Mouse (Mus musculus) liver, adult 2 months (tissue): ENCODE results near the gene Cftr. TPM values are rescaled to one million over a fixed set of nuclear protein-coding genes. Genes with fewer than 3 reads are reported as not detected.

Source experiments
- DNase-seq: peaks from one replicate; pipeline ENCODE4 v3.0.0-alpha.2; 2011; ENCODE audit warnings: low read depth, low spot score; ENCODE audit errors: extremely low read depth
- H3K27ac ChIP-seq: fragments of 200-500 bp; replicated peaks from 2 replicates; pipeline ENCODE4 v1.5.1; 2012; ENCODE audit warnings: low read depth, mild to moderate bottlenecking, control low read depth, inconsistent platforms, low read length; ENCODE audit not compliant: insufficient read depth
- H3K27me3 ChIP-seq: fragments of 200-500 bp; 2 replicates; pipeline ENCODE4 v1.6.1; 2012; ENCODE audit warnings: mild to moderate bottlenecking, moderate library complexity, low read length, inconsistent platforms; ENCODE audit not compliant: control insufficient read depth, insufficient read depth
- H3K36me3 ChIP-seq: fragments of 200-500 bp; 2 replicates; pipeline ENCODE4 v1.6.1; 2012; ENCODE audit warnings: low read length, inconsistent platforms; ENCODE audit not compliant: control insufficient read depth, insufficient read depth
- H3K4me1 ChIP-seq: fragments of 200-500 bp; 2 replicates; pipeline ENCODE4 v1.6.1; 2011; ENCODE audit warnings: low read length; ENCODE audit not compliant: control insufficient read depth, insufficient read depth
- H3K4me3 ChIP-seq: fragments of 200-500 bp; 2 replicates; pipeline ENCODE4 v1.5.1; 2011; ENCODE audit warnings: low read depth, mild to moderate bottlenecking, control low read depth, low read length, moderate library complexity; ENCODE audit not compliant: insufficient read depth
- H3K79me2 ChIP-seq: fragments of 200-500 bp; 2 replicates; pipeline ENCODE4 v1.6.1; 2012; ENCODE audit warnings: inconsistent platforms, mild to moderate bottlenecking, low read length, moderate library complexity; ENCODE audit not compliant: control insufficient read depth, insufficient read depth
- H3K9ac ChIP-seq: fragments of 200-500 bp; 2 replicates; pipeline ENCODE4 v1.6.1; 2012; ENCODE audit warnings: low read depth, mild to moderate bottlenecking, control low read depth, inconsistent platforms, low read length
- CTCF ChIP-seq: fragments of 200-500 bp; IDR thresholded peaks from 2 replicates; pipeline ENCODE4 v1.5.1; 2011; ENCODE audit warnings: low read depth, low read length, control low read depth
- POLR2A ChIP-seq: fragments of 200-500 bp; IDR thresholded peaks from 2 replicates; pipeline ENCODE4 v1.6.1; 2011; ENCODE audit warnings: low read length, control low read depth; ENCODE audit not compliant: insufficient read depth; ENCODE audit errors: extremely low read depth
- WGBS: fragments of 180-500 bp; shearing (Covaris S2); methylation state at CpG from one replicate; pipeline ENCODE4 v1.1.7; 2018; 5-methylcytosine and 5-hydroxymethylcytosine counted together
- polyA plus RNA-seq: library from polyadenylated mRNA; depleted of rRNA; stranded (reverse); fragments of >200 nt; gene quantifications from 2 replicates; pipeline ENCODE4 v1.2.3, GENCODE M21; 2012; rRNA removed
- total RNA-seq: library from RNA; depleted of rRNA; stranded (reverse); fragments of >200 nt; gene quantifications from 2 replicates; pipeline ENCODE4 v1.2.3, GENCODE M21; 2014; rRNA removed

The Cftr gene
- total RNA-seq (0.07 and 0.09 TPM in 2 replicates), polyA plus RNA-seq (0.02 TPM in 1 of 2 replicates, not detected in the other)

GRCm38 (mm10) chr6:18170311-18170922, at the start of gene Cftr:
Gene Cftr (plus strand): TSS chr6:18170687.
- Histone ChIP-seq H3K27me3 (peaks cover 4% of the 10 kb centered on the region; the same call in 1 of the 2 replicates), H3K4me3 (peak within 1 kb of the TSS; percentile 30; the same call in 1 of the 2 replicates), H3K27ac (no peak within 1 kb of the TSS), H3K36me3 (no peaks in the 10 kb centered on the region), H3K9ac (no peak within 1 kb of the TSS), H3K4me1 (no peaks in the 10 kb centered on the region), H3K79me2 (no peaks in the 10 kb centered on the region)
- DNase-seq: no peak
- 4% methylated on average over 36 of the region's 45 CpGs for WGBS
- TF ChIP-seq CTCF (no peak), POLR2A (no peak)

DNA sequence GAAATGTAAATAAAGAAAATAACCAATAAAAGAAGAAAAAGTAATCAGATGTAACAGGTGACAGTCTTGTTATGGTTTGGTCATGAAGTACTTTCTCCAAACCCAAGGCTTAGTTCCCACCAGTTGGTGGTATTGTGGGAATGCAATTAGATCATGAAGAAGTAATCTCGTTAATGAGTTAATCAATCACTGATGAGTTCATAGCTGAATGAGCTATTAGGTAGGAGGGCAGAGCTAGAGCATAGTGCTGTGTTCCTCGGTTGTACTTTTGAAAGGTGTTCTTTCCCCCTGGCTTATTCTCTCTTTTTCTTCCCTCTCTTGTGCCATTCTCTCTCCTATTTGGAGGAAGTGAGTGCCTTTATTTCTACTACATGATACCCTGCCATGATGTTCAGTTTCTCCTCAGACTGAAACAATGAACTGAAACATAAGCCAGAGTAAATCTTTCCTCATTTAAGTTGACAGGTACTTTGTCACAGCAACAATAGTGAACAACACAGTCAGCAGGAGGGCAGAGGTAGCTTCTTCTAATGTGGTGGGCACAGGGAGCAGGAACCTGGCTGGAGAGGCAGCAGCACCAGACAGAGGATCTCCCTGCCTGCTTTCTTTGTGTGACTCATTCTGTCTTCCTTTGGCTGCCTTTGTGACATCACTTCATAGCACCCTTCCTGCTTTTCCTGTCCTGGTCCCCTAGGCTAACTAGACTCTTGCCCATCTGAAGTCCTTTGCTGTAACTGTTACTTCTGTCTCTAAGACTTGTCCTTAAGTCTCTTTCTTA, 43.1 kb upstream of the Cftr start:
- Histone ChIP-seq H3K79me2 (no peaks in the 10 kb centered on the region), H3K27me3 (no peaks in the 10 kb centered on the region), H3K36me3 (no peaks in the 10 kb centered on the region), H3K4me1 (no peaks in the 10 kb centered on the region), H3K9ac (no peak overlapping the region), H3K27ac (no peak overlapping the region), H3K4me3 (no peak overlapping the region)
- 67% methylated on average over 2 of the region's 2 CpGs for WGBS
- no peak for TF ChIP-seq POLR2A
- no peak for TF ChIP-seq CTCF
- no peak for DNase-seq

DNA sequence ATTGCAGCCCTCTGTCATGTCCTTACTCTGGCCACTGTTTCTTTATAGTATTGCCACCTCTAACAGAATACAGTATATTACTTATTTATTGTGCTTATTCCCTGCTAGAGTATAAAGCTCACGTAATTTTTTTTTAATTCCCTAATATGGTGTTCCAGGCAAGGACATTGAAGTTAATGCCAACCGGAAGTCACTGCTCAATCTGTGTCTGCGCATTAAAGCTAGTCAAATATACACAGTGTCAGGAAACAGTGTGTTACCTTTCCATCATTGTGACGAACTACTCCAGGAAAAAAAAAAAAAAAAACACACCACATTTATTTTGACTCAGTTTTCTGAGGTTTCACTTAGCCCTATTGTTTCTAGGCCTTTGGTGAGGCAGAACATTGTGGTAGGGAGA, 42.4 kb upstream of the Cftr start:
- no peaks in the 10 kb centered on the region for H3K36me3 ChIP-seq

DNA sequence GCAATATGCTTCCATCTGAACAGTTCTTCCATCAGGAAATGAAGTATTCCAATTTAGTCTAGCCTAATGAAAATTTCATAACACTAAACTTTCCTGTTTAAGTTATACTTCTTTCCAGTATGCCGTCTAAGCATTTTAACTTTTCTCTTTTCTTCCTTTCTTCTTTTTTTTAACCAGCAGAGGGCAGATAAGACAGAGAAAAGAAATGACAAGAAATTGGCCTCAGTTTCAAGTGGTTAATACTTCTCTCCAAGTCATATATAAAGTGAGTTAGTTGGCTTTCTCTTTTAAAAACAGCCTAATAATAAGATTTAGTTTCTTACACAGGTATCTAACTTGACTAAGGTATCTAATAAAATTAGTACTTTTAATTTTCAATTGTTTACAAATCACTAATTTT, 35.2 kb upstream of the Cftr start:
- TF ChIP-seq CTCF: no peak
- TF ChIP-seq POLR2A: no peak
- H3K9ac ChIP-seq: no peak overlapping the region
- H3K79me2 ChIP-seq: no peaks in the 10 kb centered on the region
- no peaks in the 10 kb centered on the region for H3K27me3 ChIP-seq
- H3K4me3 ChIP-seq: no peak overlapping the region
- H3K4me1 ChIP-seq: no peaks in the 10 kb centered on the region
- no peaks in the 10 kb centered on the region for H3K36me3 ChIP-seq
- no peak overlapping the region for H3K27ac ChIP-seq
- DNase-seq: no peak
- WGBS: 56% methylated on average over 1 of the region's 1 CpGs

More for the DNA sequence above, 42.4 kb upstream of the Cftr start:
- Histone ChIP-seq H3K79me2 (no peaks in the 10 kb centered on the region), H3K27me3 (no peaks in the 10 kb centered on the region), H3K27ac (no peak overlapping the region), H3K4me1 (no peaks in the 10 kb centered on the region), H3K4me3 (no peak overlapping the region), H3K9ac (no peak overlapping the region)
- TF ChIP-seq CTCF (no peak), POLR2A (no peak)
- DNase-seq: no peak
- 75% methylated on average over 4 of the region's 4 CpGs for WGBS

DNA sequence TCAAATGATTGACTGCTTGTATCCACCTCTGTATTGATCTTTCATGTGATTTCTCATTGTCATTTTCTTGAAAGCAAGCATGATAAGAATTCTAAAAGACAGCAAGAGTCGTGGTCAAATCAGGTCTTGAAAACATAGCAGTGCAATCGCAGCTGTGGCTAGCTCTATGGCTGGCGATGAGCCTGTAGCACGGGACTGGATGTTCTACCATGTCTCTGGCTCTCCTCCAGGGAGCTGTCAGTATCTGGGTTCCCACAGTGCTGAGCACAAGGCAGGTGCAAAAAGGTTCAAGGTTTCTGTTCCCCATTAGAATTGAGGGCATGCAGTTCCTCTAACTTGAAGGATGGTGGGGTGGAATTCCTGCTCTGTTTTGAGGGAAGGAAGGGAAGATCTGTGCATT, 17.5 kb upstream of the Cftr start:
- Histone ChIP-seq H3K9ac (no peak overlapping the region), H3K4me1 (no peaks in the 10 kb centered on the region), H3K79me2 (no peaks in the 10 kb centered on the region), H3K36me3 (no peaks in the 10 kb centered on the region), H3K27ac (no peak overlapping the region), H3K27me3 (no peaks in the 10 kb centered on the region), H3K4me3 (no peak overlapping the region)
- 71% methylated on average over 4 of the region's 4 CpGs for WGBS
- DNase-seq: no peak
- TF ChIP-seq POLR2A: no peak
- TF ChIP-seq CTCF: no peak

- Histone ChIP-seq H3K4me3 (no peak overlapping the region), H3K4me1 (no peaks in the 10 kb centered on the region), H3K27ac (no peak overlapping the region), H3K79me2 (no peaks in the 10 kb centered on the region), H3K27me3 (peaks cover 4% of the 10 kb centered on the region; the same call in 1 of the 2 replicates), H3K9ac (no peak overlapping the region), H3K36me3 (no peaks in the 10 kb centered on the region)
- 65% methylated on average over 1 of the region's 1 CpGs for WGBS
- no peak for TF ChIP-seq CTCF
- TF ChIP-seq POLR2A: no peak
- DNase-seq: no peak
Measured at GRCm38 (mm10) chr6:18169618-18170017, 869 bp upstream of the Cftr start.
